Mouse (Mus musculus) splenic B cell, adult 2 months (primary cell): ENCODE results near the gene Arl4c.

Experiments used
- DNase-seq: peaks from one replicate; pipeline ENCODE4 v3.0.0-alpha.2; 2011; ENCODE audit warnings: low read depth, low spot score
- H3K27me3 ChIP-seq: 2 replicates; pipeline ENCODE4 v1.6.1; 2012; ENCODE audit warnings: mild to moderate bottlenecking, low read length, moderate library complexity, mixed read lengths; ENCODE audit not compliant: control insufficient read depth, poor library complexity, insufficient read depth, severe bottlenecking
- H3K36me3 ChIP-seq: 2 replicates; pipeline ENCODE4 v1.6.1; 2012; ENCODE audit warnings: mild to moderate bottlenecking, low read length, moderate library complexity, mixed read lengths; ENCODE audit not compliant: control insufficient read depth, poor library complexity, insufficient read depth, severe bottlenecking

Arl4c gene

DNA sequence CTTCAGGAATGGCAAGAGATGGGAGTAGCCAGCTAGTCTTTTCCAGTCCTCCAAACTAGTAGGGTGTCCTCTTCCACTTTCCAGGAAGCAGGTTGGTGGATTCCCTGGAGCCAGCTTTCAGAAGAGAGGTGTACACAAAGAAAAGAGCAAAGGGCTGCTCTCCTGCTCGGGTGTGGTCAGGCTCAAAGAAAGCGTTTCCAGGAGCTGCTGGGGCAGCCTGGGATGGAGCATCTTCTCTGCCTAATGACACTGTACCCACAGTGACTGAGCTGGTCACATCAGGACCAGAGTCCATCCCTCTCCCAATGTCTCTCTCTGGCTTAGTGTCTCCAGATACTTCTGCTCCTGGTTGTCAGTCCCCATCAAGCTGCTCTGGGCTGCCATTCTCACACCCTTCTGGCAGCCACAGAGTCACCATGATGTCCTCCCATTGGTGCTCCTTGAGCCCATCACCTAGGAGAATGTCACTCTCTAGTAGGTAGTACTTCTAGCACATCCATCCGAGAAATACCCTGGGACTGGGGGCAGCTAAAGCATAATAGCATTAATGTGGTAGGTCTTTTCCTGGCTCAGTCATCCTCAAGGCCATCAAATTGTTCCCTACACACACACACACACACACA lies 46.4 kb downstream of the Arl4c start:
- H3K27me3 ChIP-seq, result no peaks in the 10 kb centered on the region
- no peaks in the 10 kb centered on the region for H3K36me3 ChIP-seq
- DNase-seq, result no peak

DNA sequence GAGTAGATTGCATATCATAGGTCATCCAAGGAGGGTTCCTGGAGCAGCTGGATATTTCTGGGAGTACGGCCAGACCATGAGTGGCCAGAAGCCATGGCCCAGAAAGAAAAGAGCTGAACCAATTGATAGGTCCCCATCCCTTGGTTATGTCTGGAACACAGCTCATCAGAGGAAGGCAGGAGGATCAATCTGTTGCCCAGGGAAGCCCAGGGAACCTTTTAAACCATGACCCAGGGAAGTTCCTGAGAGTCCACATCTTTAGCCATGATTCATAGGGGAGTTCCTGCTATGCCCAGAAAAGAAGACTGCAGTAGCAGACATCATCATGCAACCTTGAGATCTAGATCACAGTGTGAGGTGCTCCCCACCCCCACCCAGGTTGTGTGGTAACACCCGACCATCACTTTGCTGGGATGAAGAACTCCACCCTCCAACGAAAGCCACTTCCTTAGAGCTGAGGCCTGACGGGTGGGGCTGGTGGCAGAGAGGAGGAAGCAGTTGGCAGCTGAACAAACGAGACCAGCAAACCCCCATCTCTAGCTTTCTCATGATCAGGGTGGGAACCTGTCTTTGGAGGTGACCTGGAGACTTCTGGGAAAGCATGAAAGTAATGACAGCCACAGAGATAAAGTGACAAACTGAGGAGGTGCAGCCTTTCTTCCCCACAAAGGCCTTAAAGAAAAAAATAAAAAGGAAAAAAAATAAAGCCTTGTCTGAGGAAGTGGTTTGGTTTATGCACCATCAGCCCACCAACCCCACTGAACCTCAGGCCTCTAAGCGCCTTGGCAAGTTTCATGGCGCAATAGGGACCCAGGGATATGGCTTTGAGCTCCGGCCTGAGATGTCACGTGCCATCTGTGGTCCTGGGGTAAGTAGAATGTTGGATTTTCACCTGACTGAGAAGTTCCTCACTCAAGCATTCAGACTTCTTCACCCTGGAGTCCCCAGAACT lies 47.2 kb downstream of the Arl4c start:
- Histone ChIP-seq H3K36me3 (no peaks in the 10 kb centered on the region), H3K27me3 (no peaks in the 10 kb centered on the region)
- DNase-seq, result peak; percentile 36

- no peak for DNase-seq
- no peaks in the 10 kb centered on the region for H3K36me3 ChIP-seq
- H3K27me3 ChIP-seq, result no peaks in the 10 kb centered on the region
Measured at GRCm38 (mm10) chr1:88653614-88654520, 48.2 kb downstream of the Arl4c start.

DNA sequence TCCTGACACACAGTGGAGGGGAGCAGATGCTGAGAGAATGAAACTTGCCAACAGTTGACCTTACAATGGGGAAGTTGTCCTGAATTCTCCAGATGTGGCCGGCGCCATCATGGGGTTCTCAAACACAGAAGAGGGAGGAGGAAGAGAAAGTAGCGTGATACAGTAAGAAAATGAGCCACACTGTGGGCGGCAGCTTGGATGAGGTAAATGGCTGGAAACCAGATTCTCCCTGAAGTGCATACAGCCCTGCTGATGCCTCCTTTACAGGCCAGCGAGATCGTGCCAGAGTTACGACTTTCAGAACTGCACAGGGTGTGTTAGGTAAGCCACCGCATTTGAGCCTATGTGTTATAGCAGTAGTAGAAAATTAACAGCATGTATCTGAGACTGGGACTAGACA lies 49.3 kb downstream of the Arl4c start:
- Histone ChIP-seq H3K27me3 (no peaks in the 10 kb centered on the region), H3K36me3 (no peaks in the 10 kb centered on the region)
- DNase-seq, result peak; percentile 23

DNA sequence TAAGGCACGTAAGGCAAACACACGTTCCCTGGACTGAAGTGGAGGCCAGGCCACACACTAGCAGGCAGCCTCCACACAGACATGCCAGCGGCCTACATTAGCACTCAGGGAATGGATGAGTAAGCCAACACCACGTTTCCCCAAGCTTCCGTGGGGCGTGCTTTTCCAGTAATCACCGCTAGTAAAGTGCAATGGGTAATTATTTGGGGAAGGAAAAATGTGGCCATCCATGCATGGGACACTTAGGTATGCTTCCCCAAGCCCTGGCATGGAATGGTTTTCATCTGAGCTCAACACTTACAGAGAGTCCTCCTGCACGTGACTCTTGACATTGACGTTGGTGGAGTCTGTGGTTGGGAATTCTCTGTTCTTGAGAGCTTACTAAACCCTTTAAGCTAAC lies 50.4 kb downstream of the Arl4c start:
- no peak for DNase-seq
- H3K27me3 ChIP-seq, result no peaks in the 10 kb centered on the region
- H3K36me3 ChIP-seq, result no peaks in the 10 kb centered on the region

DNA sequence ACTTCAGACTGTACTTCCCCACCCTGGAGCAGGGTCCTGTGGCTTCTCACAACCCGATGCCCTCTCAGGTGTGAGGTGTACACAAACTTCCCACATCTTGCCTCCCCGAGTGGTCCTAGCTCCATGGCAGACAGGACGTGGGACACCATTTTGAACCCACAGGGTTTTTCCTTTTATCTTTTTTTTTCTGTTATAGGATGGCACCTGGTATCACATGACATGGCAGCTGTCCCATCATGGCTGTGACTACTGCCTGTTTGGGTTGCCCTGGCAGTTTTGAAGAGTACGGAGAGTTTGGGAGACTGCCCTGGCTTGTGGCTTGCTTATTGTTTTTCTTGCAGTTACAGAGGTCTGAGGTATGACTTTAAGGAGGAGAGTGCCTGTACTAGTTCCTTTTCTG lies 53.3 kb downstream of the Arl4c start:
- no peaks in the 10 kb centered on the region for H3K36me3 ChIP-seq
- H3K27me3 ChIP-seq, result no peaks in the 10 kb centered on the region
- DNase-seq, result no peak

DNA sequence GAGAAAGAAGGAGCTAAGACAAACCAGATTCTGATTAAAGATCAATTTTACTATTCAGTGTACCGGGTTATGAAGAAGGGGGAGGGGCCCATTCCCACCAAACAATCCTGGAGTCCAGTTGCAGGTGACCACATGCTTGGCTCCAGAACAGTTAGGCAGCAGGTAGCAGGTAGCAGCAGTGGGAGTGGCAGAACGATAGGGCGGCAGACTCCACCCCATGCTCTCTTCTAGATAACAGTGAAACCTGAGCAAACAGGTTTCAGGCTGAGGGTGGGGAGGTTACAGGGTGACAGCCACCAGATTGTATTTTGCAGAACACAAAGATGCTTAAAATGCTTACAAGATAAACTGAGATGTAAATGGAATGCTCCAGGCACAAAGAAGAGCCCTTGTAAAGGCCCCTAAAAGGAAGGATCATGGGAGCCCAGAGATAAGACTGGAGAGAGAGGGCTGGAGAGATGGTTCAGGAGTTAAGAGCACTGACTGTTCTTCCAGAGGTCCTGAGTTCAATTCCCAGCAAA lies 56.4 kb downstream of the Arl4c start:
- DNase-seq, result no peak
- Histone ChIP-seq H3K27me3 (no peaks in the 10 kb centered on the region), H3K36me3 (no peaks in the 10 kb centered on the region)

DNA sequence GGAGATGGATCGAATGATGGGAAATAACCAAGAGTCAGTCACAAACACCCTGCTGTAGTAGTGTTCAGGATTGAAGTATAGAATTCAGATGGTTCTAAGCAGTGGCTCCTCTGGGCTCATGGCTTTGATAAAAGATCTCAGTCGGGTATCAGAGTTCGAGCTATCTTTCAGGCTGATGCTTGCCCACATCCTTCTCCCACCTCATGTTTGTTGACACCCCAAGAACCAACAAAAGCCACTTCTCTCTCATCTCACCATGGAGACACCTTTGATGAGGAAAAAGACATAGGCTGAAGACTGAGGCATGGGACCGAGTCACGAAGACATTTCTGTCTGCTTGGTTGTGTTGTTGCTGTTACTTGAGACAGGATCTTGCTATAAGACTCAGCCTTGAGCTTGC lies 57.6 kb downstream of the Arl4c start:
- H3K36me3 ChIP-seq, result no peaks in the 10 kb centered on the region
- no peaks in the 10 kb centered on the region for H3K27me3 ChIP-seq
- no peak for DNase-seq

GRCm38 (mm10) chr1:88643181-88643823 lies 58.7 kb downstream of the Arl4c start:
- H3K27me3 ChIP-seq, result no peaks in the 10 kb centered on the region
- no peaks in the 10 kb centered on the region for H3K36me3 ChIP-seq
- no peak for DNase-seq

GRCm38 (mm10) chr1:88642735-88643134 lies 59.3 kb downstream of the Arl4c start:
- Histone ChIP-seq H3K36me3 (no peaks in the 10 kb centered on the region), H3K27me3 (no peaks in the 10 kb centered on the region)
- DNase-seq, result peak; percentile 11

- DNase-seq, result no peak
- Histone ChIP-seq H3K36me3 (no peaks in the 10 kb centered on the region), H3K27me3 (no peaks in the 10 kb centered on the region)
Measured at GRCm38 (mm10) chr1:88641678-88642215, 60.3 kb downstream of the Arl4c start.

GRCm38 (mm10) chr1:88641194-88641593 lies 60.8 kb downstream of the Arl4c start:
- DNase-seq, result no peak
- Histone ChIP-seq H3K27me3 (no peaks in the 10 kb centered on the region), H3K36me3 (no peaks in the 10 kb centered on the region)

DNA sequence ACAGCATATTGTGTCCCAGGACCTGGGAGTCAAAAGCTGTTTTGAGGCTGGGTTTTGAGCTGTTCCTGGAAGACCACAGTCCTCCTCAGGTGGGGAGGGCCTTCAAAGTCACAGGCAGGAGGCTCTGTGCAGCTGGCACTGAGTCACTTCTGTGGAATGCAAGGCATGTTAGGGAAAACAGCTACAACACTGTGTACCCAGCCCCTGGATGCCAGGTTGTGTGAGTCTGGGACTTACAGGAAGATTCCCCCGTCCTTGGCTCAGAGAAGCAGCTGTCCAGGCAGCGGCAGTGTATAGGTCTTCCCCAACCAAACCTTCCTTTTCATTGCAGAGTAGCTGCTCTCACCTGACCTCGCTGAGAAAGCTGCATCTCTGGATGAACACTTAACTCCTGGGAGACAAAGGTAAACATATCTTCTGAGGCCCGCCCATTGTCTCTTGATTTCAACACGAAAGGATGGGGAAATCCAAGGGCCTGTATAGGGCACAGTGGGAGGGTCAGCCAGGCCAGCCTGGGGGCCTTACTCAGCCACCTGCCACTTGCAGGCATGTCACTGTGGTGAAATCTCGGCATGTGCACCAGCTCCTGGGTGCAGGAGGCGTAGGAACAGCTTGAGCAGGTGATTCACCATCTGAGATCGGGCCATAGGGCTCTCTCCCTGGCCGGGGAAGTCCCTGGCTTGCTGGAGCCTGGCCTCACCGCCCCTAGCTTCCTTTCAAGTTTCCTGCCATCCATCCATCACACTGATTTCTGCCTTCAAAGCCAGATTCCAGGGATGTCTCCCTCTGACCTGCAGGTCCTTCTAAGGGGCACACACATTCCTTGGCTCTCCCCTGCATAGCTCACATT lies 62.4 kb downstream of the Arl4c start:
- Histone ChIP-seq H3K27me3 (no peaks in the 10 kb centered on the region), H3K36me3 (no peaks in the 10 kb centered on the region)
- DNase-seq, result no peak
